Mouse (Mus musculus): ENCODE measurements around the gene Fgf22. TPM values are rescaled to one million over a fixed set of nuclear protein-coding genes. Genes with fewer than 3 reads are reported as not detected.

Fgf22 gene
- total RNA-seq (2014; fragmentation: Nextera tagmentation) (not detected in 2 replicates), total RNA-seq (2017) (0.44 TPM in 1 of 2 replicates, not detected in the other), polyA plus RNA-seq (2012) (not detected in 2 replicates)

DNA sequence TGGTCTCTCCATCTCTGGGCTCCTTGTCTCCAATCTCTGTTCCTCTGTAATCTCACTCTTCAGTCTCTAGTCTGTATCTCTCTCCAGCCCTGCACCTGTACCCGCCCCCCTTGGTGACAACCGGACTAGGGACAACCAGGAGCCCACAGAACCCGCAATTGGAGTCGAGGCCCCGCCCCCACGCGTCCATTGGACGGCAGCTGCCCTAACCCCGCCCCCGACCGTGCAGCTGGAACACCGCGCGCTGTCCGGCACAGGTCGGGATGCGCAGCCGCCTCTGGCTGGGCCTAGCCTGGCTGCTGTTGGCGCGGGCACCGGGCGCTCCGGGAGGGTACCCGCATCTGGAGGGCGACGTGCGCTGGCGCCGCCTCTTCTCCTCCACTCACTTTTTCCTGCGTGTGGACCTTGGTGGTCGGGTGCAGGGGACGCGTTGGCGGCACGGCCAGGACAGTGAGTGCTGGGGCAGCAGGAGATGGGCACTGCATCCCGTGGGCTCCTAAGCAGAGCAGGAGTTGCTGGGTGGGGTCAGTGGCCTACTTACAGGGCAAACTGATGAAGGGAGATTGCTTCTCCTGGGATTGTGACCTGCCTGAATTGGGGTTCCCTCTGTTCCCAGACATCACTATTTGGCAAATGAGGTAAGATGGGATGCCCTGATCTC is at the start of gene Fgf22:
TSS of gene Fgf22 (plus strand) at position 221 of the 661 bp plus-strand sequence.
- 0 out of 2 replicates have a peak, but pooled peaks cover 3% of the 10 kb centered on the region for H3K9me3 ChIP-seq (replicated peaks)
- DNase-seq (ENCODE audit: low spot score) (no peak), ATAC-seq (ENCODE audit: extremely low read depth, insufficient number of reproducible peaks, low FRiP score, poor library complexity, severe bottlenecking) (no peak)
- TF ChIP-seq POLR2AphosphoS5 (IDR thresholded peaks at IDR 0.05; ENCODE audit: insufficient replicate concordance, low read depth, low read length) (no peak), GATA2 (IDR thresholded peaks at IDR 0.05; ENCODE audit: borderline replicate concordance, low read depth, low read length) (no peak), GATA1 (IDR thresholded peaks at IDR 0.05; ENCODE audit: borderline replicate concordance, low read length) (no peak), TAL1 (conservative IDR thresholded peaks at IDR 0.05; ENCODE audit: low read depth, low read length) (no peak), CTCF (IDR thresholded peaks at IDR 0.05; ENCODE audit: low read depth, low read length) (no peak)
- peak within 1 kb of the TSS; percentile 27; the same call in 1 of the 2 replicates for H3K4me3 ChIP-seq (ENCODE audit: low read depth, low read length)
- H3K4me1 ChIP-seq (ENCODE audit: insufficient read depth, low read depth, low read length): peaks cover 15% of the 10 kb centered on the region
- H3K27me3 ChIP-seq (ENCODE audit: insufficient read depth, low read length): peaks cover 11% of the 10 kb centered on the region
- H3K36me3 ChIP-seq (replicated peaks): peaks cover 49% of the 10 kb centered on the region

DNA sequence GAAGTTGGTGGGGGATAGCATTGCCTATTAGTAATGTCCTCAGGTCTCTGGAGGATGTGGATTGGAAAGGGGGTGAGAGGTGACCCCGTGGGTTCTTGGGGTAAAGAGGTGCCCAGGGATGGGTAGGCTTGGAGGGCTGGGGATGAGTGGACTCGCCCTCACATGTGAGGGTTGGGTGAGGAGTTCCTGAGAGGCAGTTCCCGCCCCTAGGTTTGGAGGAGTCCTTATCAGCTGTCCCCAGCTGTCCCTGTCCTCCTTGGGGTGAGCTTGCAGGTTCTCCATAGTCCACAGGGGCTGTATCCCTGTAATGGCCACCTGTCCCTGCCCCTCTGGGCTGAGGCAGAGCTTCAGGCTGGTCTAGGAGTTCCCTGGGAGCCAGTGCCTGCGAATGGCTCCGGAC is 48.9 kb upstream of the Fgf22 start:
- TF ChIP-seq CTCF (IDR thresholded peaks at IDR 0.05; ENCODE audit: low read depth, low read length) (no peak), GATA1 (IDR thresholded peaks at IDR 0.05; ENCODE audit: borderline replicate concordance, low read length) (no peak), TAL1 (conservative IDR thresholded peaks at IDR 0.05; ENCODE audit: low read depth, low read length) (peak; percentile 98), GATA2 (IDR thresholded peaks at IDR 0.05; ENCODE audit: borderline replicate concordance, low read depth, low read length) (no peak), POLR2AphosphoS5 (IDR thresholded peaks at IDR 0.05; ENCODE audit: insufficient replicate concordance, low read depth, low read length) (no peak)
- Histone ChIP-seq H3K9me3 (replicated peaks) (no peaks in the 10 kb centered on the region), H3K4me3 (ENCODE audit: low read depth, low read length) (peak overlapping the region; percentile 84), H3K27me3 (ENCODE audit: insufficient read depth, low read length) (no peaks in the 10 kb centered on the region), H3K4me1 (ENCODE audit: insufficient read depth, low read depth, low read length) (peaks cover 70% of the 10 kb centered on the region), H3K36me3 (replicated peaks) (peaks cover 61% of the 10 kb centered on the region)
- ATAC-seq (ENCODE audit: extremely low read depth, insufficient number of reproducible peaks, low FRiP score, poor library complexity, severe bottlenecking): peak; percentile 87
- DNase-seq (ENCODE audit: low spot score): peak; percentile 88

DNA sequence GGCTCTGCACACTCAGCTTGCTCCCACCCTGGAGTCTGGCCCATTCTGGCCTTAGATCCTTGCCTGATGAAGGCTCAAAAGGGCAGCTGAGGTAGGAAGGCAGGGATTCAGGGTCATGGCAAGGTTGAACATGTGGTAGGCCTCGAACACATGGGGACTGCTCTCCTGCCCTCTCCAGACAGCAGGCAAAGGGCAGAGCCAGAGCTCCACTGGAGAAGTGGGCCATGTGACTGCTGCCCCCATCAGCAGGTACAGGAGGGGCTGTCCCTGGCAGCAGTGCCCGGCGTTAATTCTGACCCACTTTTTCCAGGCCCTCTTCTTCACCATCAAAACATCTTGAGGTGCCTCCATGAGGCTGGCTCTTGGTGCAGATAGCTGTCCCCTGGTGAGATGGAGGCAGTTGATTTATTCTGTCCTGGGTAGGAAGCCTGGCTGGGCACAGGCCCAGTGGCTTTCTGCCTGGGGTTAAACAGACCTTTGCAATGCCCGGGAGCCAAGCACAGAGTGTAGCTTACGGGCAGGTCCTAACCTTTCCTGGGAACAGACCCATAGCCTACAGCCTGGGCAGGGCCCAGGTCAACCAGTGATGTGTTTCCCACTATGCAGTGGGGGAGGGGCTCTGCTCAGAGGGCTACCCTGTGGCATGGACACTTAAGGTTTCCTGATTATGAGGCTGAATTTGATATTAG is 48.3 kb upstream of the Fgf22 start:
- Histone ChIP-seq H3K4me3 (ENCODE audit: low read depth, low read length) (peak overlapping the region; percentile 84), H3K27me3 (ENCODE audit: insufficient read depth, low read length) (no peaks in the 10 kb centered on the region), H3K36me3 (replicated peaks) (peaks cover 67% of the 10 kb centered on the region), H3K4me1 (ENCODE audit: insufficient read depth, low read depth, low read length) (peaks cover 72% of the 10 kb centered on the region), H3K9me3 (replicated peaks) (no peaks in the 10 kb centered on the region)
- DNase-seq (ENCODE audit: low spot score): no peak
- TF ChIP-seq TAL1 (conservative IDR thresholded peaks at IDR 0.05; ENCODE audit: low read depth, low read length) (no peak), POLR2AphosphoS5 (IDR thresholded peaks at IDR 0.05; ENCODE audit: insufficient replicate concordance, low read depth, low read length) (no peak), GATA1 (IDR thresholded peaks at IDR 0.05; ENCODE audit: borderline replicate concordance, low read length) (no peak), CTCF (IDR thresholded peaks at IDR 0.05; ENCODE audit: low read depth, low read length) (no peak), GATA2 (IDR thresholded peaks at IDR 0.05; ENCODE audit: borderline replicate concordance, low read depth, low read length) (no peak)
- ATAC-seq (ENCODE audit: extremely low read depth, insufficient number of reproducible peaks, low FRiP score, poor library complexity, severe bottlenecking): no peak

DNA sequence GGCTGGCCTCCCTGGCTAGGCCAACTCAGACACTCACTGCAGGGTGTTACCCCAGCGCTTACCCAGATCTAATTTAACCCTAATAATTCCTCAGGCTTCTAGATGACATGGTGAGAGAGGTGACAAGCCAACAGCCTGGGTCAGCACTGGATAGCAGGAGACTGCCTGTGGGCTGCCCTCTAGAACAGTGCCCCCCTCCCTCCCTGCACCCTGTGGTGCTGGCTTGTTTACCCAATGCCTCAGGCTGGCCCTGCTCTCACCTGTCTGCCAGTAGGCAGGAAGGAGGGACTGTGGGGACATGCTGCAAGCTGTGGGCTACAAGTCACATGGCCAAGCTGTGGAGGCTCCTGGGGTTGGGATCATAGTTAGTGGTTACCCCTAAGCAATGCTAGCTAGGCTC is 47.7 kb upstream of the Fgf22 start:
- no peak for ATAC-seq (ENCODE audit: extremely low read depth, insufficient number of reproducible peaks, low FRiP score, poor library complexity, severe bottlenecking)
- Histone ChIP-seq H3K4me1 (ENCODE audit: insufficient read depth, low read depth, low read length) (peaks cover 79% of the 10 kb centered on the region), H3K36me3 (replicated peaks) (peaks cover 73% of the 10 kb centered on the region), H3K27me3 (ENCODE audit: insufficient read depth, low read length) (no peaks in the 10 kb centered on the region), H3K4me3 (ENCODE audit: low read depth, low read length) (peak overlapping the region; percentile 84), H3K9me3 (replicated peaks) (no peaks in the 10 kb centered on the region)
- no peak for TF ChIP-seq GATA2 (IDR thresholded peaks at IDR 0.05; ENCODE audit: borderline replicate concordance, low read depth, low read length)
- TF ChIP-seq TAL1 (conservative IDR thresholded peaks at IDR 0.05; ENCODE audit: low read depth, low read length): no peak
- TF ChIP-seq CTCF (IDR thresholded peaks at IDR 0.05; ENCODE audit: low read depth, low read length): no peak
- no peak for TF ChIP-seq GATA1 (IDR thresholded peaks at IDR 0.05; ENCODE audit: borderline replicate concordance, low read length)
- no peak for TF ChIP-seq POLR2AphosphoS5 (IDR thresholded peaks at IDR 0.05; ENCODE audit: insufficient replicate concordance, low read depth, low read length)
- DNase-seq (ENCODE audit: low spot score): no peak

DNA sequence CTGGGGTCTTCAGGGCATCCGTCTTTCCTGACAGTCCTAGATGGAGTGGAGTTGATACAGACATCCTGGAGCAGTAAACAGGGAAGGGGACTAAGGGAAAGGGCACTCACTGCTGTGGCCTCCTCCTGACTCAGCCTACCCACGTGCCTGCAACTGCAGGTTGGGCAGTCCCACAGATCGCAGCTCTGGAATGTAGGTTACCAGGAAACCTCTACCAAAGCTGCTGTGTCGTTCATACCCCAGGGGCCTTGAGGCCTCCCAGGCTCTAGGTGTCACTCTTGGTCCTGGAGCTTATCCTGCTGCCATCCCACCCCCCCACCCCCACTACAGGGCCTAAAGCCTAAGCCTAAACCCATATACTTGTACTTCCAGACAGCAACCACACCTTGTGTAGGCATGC is 47.1 kb upstream of the Fgf22 start:
- ATAC-seq (ENCODE audit: extremely low read depth, insufficient number of reproducible peaks, low FRiP score, poor library complexity, severe bottlenecking): no peak
- Histone ChIP-seq H3K4me1 (ENCODE audit: insufficient read depth, low read depth, low read length) (peaks cover 84% of the 10 kb centered on the region), H3K9me3 (replicated peaks) (no peaks in the 10 kb centered on the region), H3K4me3 (ENCODE audit: low read depth, low read length) (peak overlapping the region; percentile 84), H3K36me3 (replicated peaks) (peaks cover 78% of the 10 kb centered on the region), H3K27me3 (ENCODE audit: insufficient read depth, low read length) (no peaks in the 10 kb centered on the region)
- TF ChIP-seq CTCF (IDR thresholded peaks at IDR 0.05; ENCODE audit: low read depth, low read length) (no peak), TAL1 (conservative IDR thresholded peaks at IDR 0.05; ENCODE audit: low read depth, low read length) (no peak), GATA2 (IDR thresholded peaks at IDR 0.05; ENCODE audit: borderline replicate concordance, low read depth, low read length) (no peak), POLR2AphosphoS5 (IDR thresholded peaks at IDR 0.05; ENCODE audit: insufficient replicate concordance, low read depth, low read length) (no peak), GATA1 (IDR thresholded peaks at IDR 0.05; ENCODE audit: borderline replicate concordance, low read length) (no peak)
- no peak for DNase-seq (ENCODE audit: low spot score)

DNA sequence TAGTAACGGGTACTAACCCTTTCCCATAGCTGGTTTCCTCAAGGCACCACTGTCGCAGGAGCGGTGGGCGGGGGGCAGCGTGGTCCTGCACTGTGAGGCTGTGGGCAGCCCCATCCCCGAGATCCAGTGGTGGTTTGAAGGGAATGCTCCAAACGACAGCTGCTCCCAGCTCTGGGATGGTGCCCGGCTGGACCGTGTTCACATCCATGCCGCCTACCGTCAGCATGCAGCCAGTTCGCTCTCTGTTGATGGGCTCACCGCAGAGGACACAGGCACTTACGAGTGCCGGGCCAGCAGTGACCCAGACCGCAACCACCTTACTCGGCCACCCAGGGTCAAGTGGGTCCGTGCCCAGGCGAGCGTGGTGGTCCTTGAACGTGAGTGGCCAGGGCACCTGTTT is 46.2 kb upstream of the Fgf22 start:
- H3K4me3 ChIP-seq (ENCODE audit: low read depth, low read length): peak overlapping the region; percentile 66
- TF ChIP-seq TAL1 (conservative IDR thresholded peaks at IDR 0.05; ENCODE audit: low read depth, low read length): no peak
- TF ChIP-seq GATA2 (IDR thresholded peaks at IDR 0.05; ENCODE audit: borderline replicate concordance, low read depth, low read length): no peak
- TF ChIP-seq GATA1 (IDR thresholded peaks at IDR 0.05; ENCODE audit: borderline replicate concordance, low read length): no peak
- no peak for TF ChIP-seq POLR2AphosphoS5 (IDR thresholded peaks at IDR 0.05; ENCODE audit: insufficient replicate concordance, low read depth, low read length)
- TF ChIP-seq CTCF (IDR thresholded peaks at IDR 0.05; ENCODE audit: low read depth, low read length): no peak
- H3K27me3 ChIP-seq (ENCODE audit: insufficient read depth, low read length): no peaks in the 10 kb centered on the region
- peaks cover 85% of the 10 kb centered on the region for H3K36me3 ChIP-seq (replicated peaks)
- no peaks in the 10 kb centered on the region for H3K9me3 ChIP-seq (replicated peaks)
- DNase-seq (ENCODE audit: low spot score): no peak
- no peak for ATAC-seq (ENCODE audit: extremely low read depth, insufficient number of reproducible peaks, low FRiP score, poor library complexity, severe bottlenecking)
- peaks cover 89% of the 10 kb centered on the region for H3K4me1 ChIP-seq (ENCODE audit: insufficient read depth, low read depth, low read length)
